In the genomic region with DNA sequence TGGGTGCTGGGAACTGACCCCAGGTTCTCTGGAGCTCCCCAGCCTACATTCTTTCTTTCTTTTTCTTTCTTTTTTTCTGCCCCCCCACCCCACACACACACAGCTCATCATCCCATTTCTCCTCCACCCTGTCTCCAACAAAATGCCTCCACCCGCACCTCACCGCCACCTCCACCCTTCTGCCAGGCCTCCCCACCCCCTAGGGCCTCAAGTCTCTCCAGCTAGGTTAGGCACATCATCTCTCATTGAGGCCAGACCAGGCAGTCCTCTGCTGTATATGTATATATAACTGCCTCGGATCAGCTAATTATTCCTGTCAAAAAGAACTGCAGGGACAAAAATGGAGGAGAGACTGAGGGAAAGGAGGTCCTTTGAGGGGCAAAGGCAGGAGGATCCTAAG, we compare ENCODE assay signal across 18 mouse cellular contexts. TPM values are rescaled to one million over a fixed set of nuclear protein-coding genes. Genes with fewer than 3 reads are reported as not detected.
"Had no signal": no experiment of that assay in that cellular context is flagged by ENCODE, and none has a peak within 500 bp of the region (broad histone marks: within the 10 kb centered on the region; RNA-seq: fewer than 3 reads in every experiment).

No protein-coding gene starts in this region.

- H3K4me2 ChIP-seq: heart, embryonic 11.5 days; heart, embryonic 13.5 days; heart, embryonic 15.5 days; hindbrain, embryonic 13.5 days; hindbrain, embryonic 15.5 days; kidney, embryonic 15.5 days; limb, embryonic 13.5 days; limb, embryonic 15.5 days; liver, embryonic 12.5 days; liver, embryonic 15.5 days had no signal

- H3K27me3 ChIP-seq: heart, embryonic 13.5 days; heart, embryonic 15.5 days; hindbrain, embryonic 13.5 days; hindbrain, embryonic 15.5 days; kidney, embryonic 15.5 days; limb, embryonic 13.5 days; limb, embryonic 15.5 days; liver, embryonic 12.5 days; liver, embryonic 15.5 days had no signal

- H3K9ac ChIP-seq: heart, embryonic 13.5 days; heart, embryonic 15.5 days; hindbrain, embryonic 13.5 days; hindbrain, embryonic 15.5 days; kidney, embryonic 15.5 days; limb, embryonic 13.5 days; limb, embryonic 15.5 days; liver, embryonic 12.5 days; liver, embryonic 15.5 days had no signal

- H3K9me3 ChIP-seq: heart, embryonic 13.5 days; heart, embryonic 15.5 days; hindbrain, embryonic 13.5 days; hindbrain, embryonic 15.5 days; kidney, embryonic 15.5 days; limb, embryonic 13.5 days; limb, embryonic 15.5 days; liver, embryonic 12.5 days; liver, embryonic 15.5 days had no signal

- H3K36me3 ChIP-seq: heart, embryonic 13.5 days; heart, embryonic 15.5 days; hindbrain, embryonic 15.5 days; limb, embryonic 15.5 days had no signal

- DNase-seq: gastrocnemius, postnatal 14 days; gastrocnemius, postnatal 36 days; layer of hippocampus, postnatal 36 days had no signal

- H3K4me1 ChIP-seq: heart, embryonic 13.5 days; heart, embryonic 15.5 days; hindbrain, embryonic 13.5 days; hindbrain, embryonic 15.5 days; kidney, embryonic 15.5 days; limb, embryonic 13.5 days; limb, embryonic 15.5 days had no signal

- H3K27ac ChIP-seq: heart, embryonic 13.5 days; heart, embryonic 15.5 days; hindbrain, embryonic 13.5 days; hindbrain, embryonic 15.5 days; kidney, embryonic 15.5 days; kidney, postnatal 0 days; limb, embryonic 13.5 days; limb, embryonic 15.5 days; liver, embryonic 12.5 days; liver, embryonic 15.5 days had no signal

- H3K4me3 ChIP-seq: heart, embryonic 13.5 days; heart, embryonic 15.5 days; hindbrain, embryonic 13.5 days; hindbrain, embryonic 15.5 days; kidney, embryonic 15.5 days; limb, embryonic 13.5 days; limb, embryonic 15.5 days; liver, embryonic 12.5 days; liver, embryonic 15.5 days had no signal

RNA-seq across cellular contexts. Expression of gene Slc25a18, which starts 37.4 kb away (rescaled TPM):
- total RNA-seq: gastrocnemius, adult 18-20 months; gastrocnemius, postnatal 36 days; hematopoietic stem cell, adult 5-6 weeks; liver, adult 2 months had no signal
- polyA plus RNA-seq: heart, embryonic 13.5 days; intestine, embryonic 16.5 days; kidney, postnatal 0 days; liver, adult 2 months had no signal
